Mouse (Mus musculus): ENCODE results near the gene Pnpo.

Pnpo gene

DNA sequence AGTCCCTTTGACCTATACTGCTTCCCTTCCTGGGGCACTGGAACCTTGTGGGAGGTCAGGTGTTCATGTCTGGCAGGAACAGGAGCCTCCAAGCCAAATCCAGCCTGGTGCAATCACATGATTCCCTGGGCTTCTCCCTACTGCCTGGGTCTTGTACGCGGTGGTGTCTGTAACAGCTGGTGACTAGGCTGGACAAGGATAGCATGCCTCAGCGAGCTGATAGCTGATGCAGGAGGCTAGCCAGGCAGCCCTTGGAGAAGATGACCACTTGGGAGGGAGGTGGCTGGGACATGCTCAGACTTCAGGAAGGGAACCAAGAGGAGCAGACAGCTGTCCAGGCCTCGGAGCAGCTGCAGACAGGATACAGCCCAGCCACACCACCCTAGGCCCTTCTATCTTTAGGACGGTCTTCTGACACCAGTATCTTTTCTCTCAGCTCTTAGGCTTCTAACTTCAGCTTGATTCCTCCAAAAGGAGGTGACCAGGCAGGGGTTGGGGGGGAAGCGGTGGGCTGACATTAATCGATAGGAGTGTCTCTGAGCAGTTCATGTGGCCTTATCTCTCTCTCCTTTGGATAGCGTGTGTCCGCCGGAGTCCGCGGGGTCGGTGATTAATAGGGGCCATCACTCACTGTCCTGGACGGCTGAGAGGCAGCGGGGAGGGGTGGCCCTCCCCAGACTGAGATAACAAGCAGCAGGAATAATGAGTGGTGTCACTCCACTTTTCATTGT lies 37.2 kb downstream of the Pnpo start:
- DNase-seq (ENCODE audit: low spot score) = no peak

DNA sequence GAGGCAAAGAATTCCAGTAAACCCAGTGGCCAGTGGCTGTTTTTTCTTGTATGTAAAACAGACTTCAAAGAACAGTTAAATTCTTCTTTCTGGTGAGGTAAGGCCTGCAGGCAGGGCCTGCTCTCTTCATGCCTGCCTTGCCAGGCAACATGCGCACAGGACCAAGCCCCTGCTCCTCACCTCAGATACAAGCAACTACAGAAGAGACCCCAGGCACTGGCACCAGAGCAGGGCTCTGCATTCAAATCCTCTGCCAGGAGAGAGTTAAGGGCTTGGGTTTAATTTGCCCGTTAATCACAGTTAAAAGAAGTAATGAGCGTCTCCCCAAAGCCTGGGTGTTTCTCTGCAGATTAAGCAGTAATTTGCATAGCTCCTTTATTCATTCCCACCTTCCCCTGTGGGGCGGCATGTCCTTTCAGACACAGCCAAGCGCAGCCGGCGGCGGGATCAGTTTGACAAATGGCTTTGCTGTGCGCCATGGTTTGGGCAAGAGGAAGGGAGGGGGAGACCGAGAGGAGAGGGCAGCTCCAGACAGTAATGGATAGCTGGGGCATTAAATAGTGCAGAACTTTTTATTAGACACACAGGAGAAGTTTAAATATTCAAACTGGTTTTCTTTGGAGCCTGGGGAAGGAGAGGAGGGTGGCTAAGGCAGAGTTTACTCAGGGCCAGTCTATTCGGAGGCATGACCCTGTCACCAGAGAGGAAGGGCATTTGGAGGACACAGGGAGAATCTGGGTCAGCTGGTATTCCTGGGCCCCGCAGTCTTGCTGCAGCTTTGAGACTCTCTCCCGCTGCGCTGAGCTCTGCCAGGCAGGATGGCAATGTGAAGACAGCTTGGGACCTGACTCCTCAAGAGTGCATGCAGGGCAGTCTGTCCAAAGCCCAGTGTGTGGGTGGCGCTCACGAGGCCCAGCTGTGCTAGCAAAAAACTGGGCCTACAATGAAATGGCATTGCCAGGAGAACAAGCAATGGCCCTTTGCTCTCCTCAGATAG lies 40.8 kb downstream of the Pnpo start:
- DNase-seq (ENCODE audit: low spot score) = no peak

DNA sequence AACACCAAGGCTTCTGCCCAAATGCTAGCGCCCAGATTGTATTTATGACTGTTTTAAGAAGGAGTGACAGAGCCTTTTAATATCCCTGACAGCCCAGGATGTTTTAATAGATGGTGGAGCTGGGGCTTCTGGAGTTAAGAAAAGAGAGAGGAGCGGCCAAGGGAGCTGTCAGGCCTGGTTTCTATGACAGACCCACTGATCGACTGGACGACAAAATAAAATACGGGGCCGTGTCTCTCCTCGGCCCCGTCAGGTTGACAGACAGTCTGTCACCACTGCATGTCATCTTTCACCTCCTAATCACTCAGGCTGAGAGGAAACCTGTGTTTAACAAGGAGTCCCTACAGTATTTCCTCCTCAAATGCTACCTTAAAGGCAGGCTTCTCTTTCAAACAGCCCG lies 42.5 kb downstream of the Pnpo start:
- DNase-seq (ENCODE audit: low spot score) = no peak

DNA sequence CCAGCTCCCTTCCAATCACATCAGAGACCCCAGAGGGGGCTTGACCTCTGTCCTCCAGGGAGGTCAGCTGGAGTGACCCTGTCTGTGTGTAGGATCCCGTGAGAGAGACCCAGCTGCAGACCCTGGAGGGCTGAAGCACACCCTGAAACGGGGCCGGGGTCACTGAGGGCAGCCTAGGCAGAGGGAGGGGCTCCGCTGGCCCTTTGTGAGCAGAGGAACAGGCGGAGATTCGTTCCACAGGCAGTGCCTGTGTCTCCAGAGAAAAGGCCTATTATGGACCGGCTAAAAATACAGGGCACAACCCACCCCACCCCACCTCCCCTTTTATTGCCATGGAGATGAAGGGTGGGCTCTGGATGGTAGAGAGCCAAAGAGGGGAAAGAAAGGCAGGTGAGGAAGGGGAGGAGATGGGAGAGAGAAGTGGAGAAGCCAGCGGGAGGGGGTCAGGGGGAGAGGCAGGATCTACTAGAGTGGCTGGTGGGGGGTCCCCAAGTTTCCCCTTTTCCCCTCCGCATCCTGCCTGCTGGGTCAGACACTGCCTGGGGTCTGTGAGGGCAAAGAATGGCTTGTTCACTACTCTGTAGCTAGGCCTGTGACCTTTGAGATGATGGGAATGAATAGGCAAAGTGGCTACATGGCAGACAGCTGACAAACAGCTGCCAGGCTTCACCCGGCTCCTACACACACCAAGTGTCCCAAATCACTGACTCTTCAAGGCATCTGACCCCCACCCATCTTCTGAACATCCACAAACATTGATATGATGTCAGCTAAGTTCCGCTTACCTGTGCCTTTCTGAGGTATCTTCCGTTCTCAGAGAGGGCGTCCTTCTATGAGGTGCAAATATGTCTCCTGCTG lies 44.1 kb downstream of the Pnpo start:
- no peak for DNase-seq (ENCODE audit: low spot score)

DNA sequence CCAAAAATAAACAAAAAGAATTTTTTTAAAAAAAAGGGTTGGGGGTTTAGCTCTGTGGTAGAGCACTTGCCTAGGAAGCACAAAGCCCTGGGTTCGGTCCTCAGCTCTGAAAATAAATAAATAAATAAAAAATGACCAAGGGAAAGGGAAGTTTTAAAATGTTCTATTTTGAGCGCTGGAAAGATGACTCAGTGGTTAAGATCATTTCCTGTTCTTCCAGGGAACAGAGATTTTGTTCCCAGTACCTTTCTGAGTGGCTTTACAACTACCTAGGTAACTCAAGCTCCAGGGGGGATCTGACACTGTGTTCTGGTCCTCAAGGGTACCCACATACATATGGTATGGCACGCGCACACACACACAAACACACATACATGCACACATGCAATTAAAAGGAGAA lies 47.9 kb downstream of the Pnpo start:
- DNase-seq (ENCODE audit: low spot score) = no peak

DNA sequence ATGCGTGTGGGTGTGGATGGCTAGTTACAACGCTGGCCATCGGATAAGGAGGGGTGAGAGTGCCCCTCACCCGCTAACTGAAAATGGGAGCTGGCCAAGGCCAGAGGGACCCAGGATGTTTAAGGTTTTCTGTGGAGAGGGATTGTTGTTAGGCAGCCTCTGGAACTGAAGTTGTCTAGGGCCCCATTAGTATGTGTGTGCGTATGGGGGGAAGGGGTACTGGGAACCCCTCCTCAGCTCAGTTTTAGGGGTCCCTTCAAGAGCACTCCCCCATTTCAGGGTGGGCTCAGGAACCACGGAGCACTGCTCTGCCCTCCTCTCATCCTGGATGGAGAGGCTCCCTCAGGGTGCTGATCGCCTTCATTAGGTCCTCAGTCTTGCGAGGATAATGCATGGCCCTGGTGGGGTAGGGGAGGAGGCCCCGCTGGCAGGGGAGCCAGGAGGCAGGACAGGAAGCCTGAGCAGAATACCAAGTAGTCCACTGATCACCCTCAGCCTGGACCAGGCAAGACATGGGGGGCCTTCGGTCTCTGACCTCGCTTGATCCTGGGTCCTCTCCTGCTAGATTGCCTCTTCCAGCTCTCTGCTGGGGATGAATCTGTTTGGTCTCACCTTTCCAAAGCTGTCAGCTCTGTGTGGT lies 50.5 kb downstream of the Pnpo start:
- DNase-seq (ENCODE audit: low spot score) = no peak

DNA sequence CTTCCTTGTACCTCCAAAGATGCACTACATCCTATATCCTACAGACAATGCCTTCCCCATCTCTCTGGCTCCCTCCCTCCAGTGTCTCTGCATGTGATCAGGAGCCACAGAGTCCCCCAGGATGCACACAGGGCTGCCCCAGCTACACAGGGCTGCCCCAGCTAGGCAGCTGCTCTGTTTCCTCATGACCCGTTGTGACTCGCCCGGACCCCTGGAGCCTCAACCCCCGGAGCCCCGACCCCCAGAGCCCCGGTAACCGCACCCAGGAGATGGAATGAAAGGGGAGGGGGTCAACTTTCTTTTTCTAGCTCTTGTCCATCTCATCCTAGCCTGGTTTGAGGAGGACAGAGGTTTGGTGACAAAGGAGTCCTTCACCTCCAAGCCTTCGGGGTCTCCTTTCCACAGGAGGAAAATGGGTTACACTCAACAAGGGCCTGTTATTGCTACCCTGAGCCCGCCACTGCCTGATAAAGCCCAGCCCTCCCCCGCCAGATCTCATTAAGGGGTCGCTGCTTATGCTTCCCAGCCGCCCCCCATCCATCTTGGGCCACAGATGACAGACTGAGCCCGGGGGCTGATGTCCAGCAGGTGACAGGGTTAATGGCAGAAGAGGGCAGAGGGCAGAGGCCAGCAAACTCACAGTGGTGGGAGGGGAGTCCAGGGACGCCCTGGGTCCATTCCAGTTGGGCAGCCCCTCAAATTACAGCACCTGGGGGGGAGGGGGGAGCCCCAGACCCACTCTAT lies 51.8 kb downstream of the Pnpo start:
- DNase-seq (ENCODE audit: low spot score) = no peak
